Mouse (Mus musculus) intestine, postnatal 0 days (tissue): ENCODE measurements around the gene Rassf3. TPM values are rescaled to one million over a fixed set of nuclear protein-coding genes. Genes with fewer than 3 reads are reported as not detected.

Source experiments
- ATAC-seq: fragments of 200-750 bp; cut with Nextera tagmentation; 2 replicates; pipeline ENCODE4 v1.8.0; 2017; ENCODE audit warnings: mild to moderate bottlenecking, moderate TSS enrichment, moderate library complexity
- H3K27ac ChIP-seq: fragments of 300-500 bp; sonication (generic); 2 replicates; pipeline ENCODE4 v1.5.1; 2014; ENCODE audit warnings: mild to moderate bottlenecking, low read depth, low read length, moderate library complexity
- H3K27me3 ChIP-seq: fragments of 300-500 bp; sonication (generic); replicated peaks from 2 replicates; pipeline ENCODE4 v1.6.1; 2014; ENCODE audit warnings: low read length, mixed read lengths; ENCODE audit not compliant: control insufficient read depth, insufficient read depth
- H3K36me3 ChIP-seq: fragments of 300-500 bp; sonication (generic); 2 replicates; pipeline ENCODE4 v1.6.1; 2014; ENCODE audit warnings: mild to moderate bottlenecking, moderate library complexity; ENCODE audit not compliant: control insufficient read depth, insufficient read depth
- H3K4me1 ChIP-seq: fragments of 300-500 bp; sonication (generic); replicated peaks from 2 replicates; pipeline ENCODE4 v1.6.1; 2014; ENCODE audit warnings: antibody characterized with exemption, low read length, mixed read lengths; ENCODE audit not compliant: control insufficient read depth, insufficient read depth
- H3K4me2 ChIP-seq: fragments of 300-500 bp; sonication (generic); replicated peaks from 2 replicates; pipeline ENCODE4 v1.6.1; 2014; ENCODE audit warnings: low read depth, mild to moderate bottlenecking, moderate library complexity
- H3K4me3 ChIP-seq: fragments of 300-500 bp; sonication (generic); 2 replicates; pipeline ENCODE4 v1.5.1; 2014; ENCODE audit warnings: low read depth, low read length
- H3K9ac ChIP-seq: fragments of 300-500 bp; sonication (generic); 2 replicates; pipeline ENCODE4 v1.6.1; 2014; ENCODE audit warnings: mild to moderate bottlenecking, low read depth, low read length
- H3K9me3 ChIP-seq: fragments of 300-500 bp; sonication (generic); 2 replicates; pipeline ENCODE4 v1.6.1; 2016; ENCODE audit warnings: mixed run types; ENCODE audit not compliant: control insufficient read depth
- CTCF ChIP-seq: sonication (generic); IDR thresholded peaks from 2 replicates; pipeline ENCODE4 v1.5.1; 2016; ENCODE audit warnings: low read depth, mild to moderate bottlenecking, control low read depth, antibody characterized with exemption, moderate library complexity
- WGBS: fragments of 180-500 bp; shearing (Covaris S2); extraction: QIAGEN DNeasy Blood & Tissue Kit; methylation state at CpG from one replicate; pipeline ENCODE4 v1.1.7; 2014; 5-methylcytosine and 5-hydroxymethylcytosine counted together
- polyA plus RNA-seq: library from polyadenylated mRNA; unstranded; fragments of >200 nt; fragmentation: Nextera tagmentation; extraction: Ambion mirVana; gene quantifications from 2 replicates; pipeline ENCODE4 v1.2.1, GENCODE M21; 2015

Gene Rassf3
- polyA plus RNA-seq, 1 experiment from 2014 or later = 16.7 TPM

- H3K9ac ChIP-seq = no peak overlapping the region
- H3K4me2 ChIP-seq = no peak overlapping the region
- H3K9me3 ChIP-seq = no peaks in the 10 kb centered on the region
- H3K4me3 ChIP-seq = no peak overlapping the region
- ATAC-seq = no peak
- H3K4me1 ChIP-seq = peaks cover 21% of the 10 kb centered on the region
- H3K36me3 ChIP-seq = peaks cover 13% of the 10 kb centered on the region; the same call in 1 of the 2 replicates
- H3K27ac ChIP-seq = no peak overlapping the region
- WGBS = 88% methylated on average over 6 of the region's 6 CpGs
- no peaks in the 10 kb centered on the region for H3K27me3 ChIP-seq
- TF ChIP-seq CTCF = no peak
Measured at GRCm38 (mm10) chr10:121422294-121422693, 53.9 kb downstream of the Rassf3 start.

- no peaks in the 10 kb centered on the region for H3K27me3 ChIP-seq
- no peak overlapping the region for H3K27ac ChIP-seq
- H3K9ac ChIP-seq = no peak overlapping the region
- TF ChIP-seq CTCF = no peak
- WGBS = 82% methylated on average over 11 of the region's 11 CpGs
- H3K36me3 ChIP-seq = peaks cover 13% of the 10 kb centered on the region; the same call in 1 of the 2 replicates
- H3K9me3 ChIP-seq = no peaks in the 10 kb centered on the region
- no peak for ATAC-seq
- H3K4me2 ChIP-seq = no peak overlapping the region; the same call in 1 of the 2 replicates
- peaks cover 19% of the 10 kb centered on the region for H3K4me1 ChIP-seq
- H3K4me3 ChIP-seq = no peak overlapping the region
Measured at GRCm38 (mm10) chr10:121421657-121422290, 54.4 kb downstream of the Rassf3 start.

GRCm38 (mm10) chr10:121421023-121421422 lies 55.1 kb downstream of the Rassf3 start:
- Histone ChIP-seq H3K36me3 (peaks cover 14% of the 10 kb centered on the region; the same call in 1 of the 2 replicates), H3K4me3 (no peak overlapping the region), H3K9ac (no peak overlapping the region), H3K27me3 (no peaks in the 10 kb centered on the region), H3K4me1 (peaks cover 15% of the 10 kb centered on the region), H3K4me2 (no peak overlapping the region), H3K27ac (no peak overlapping the region), H3K9me3 (no peaks in the 10 kb centered on the region)
- 56% methylated on average over 9 of the region's 9 CpGs for WGBS
- no peak for TF ChIP-seq CTCF
- no peak for ATAC-seq

- peak; percentile 61 for ATAC-seq
- H3K4me3 ChIP-seq = no peak overlapping the region
- no peak overlapping the region for H3K9ac ChIP-seq
- H3K27ac ChIP-seq = no peak overlapping the region
- H3K4me2 ChIP-seq = no peak overlapping the region
- no peaks in the 10 kb centered on the region for H3K27me3 ChIP-seq
- peaks cover 25% of the 10 kb centered on the region for H3K36me3 ChIP-seq
- WGBS = 31% methylated on average over 22 of the region's 22 CpGs
- H3K9me3 ChIP-seq = no peaks in the 10 kb centered on the region
- peak; percentile 27; the same call in 1 of the 2 replicates for TF ChIP-seq CTCF
- peaks cover 6% of the 10 kb centered on the region for H3K4me1 ChIP-seq
Measured at GRCm38 (mm10) chr10:121419640-121420470, 56.3 kb downstream of the Rassf3 start.

GRCm38 (mm10) chr10:121418835-121419234 lies 57.3 kb downstream of the Rassf3 start:
- Histone ChIP-seq H3K36me3 (peaks cover 34% of the 10 kb centered on the region), H3K4me1 (peaks cover 3% of the 10 kb centered on the region), H3K27ac (no peak overlapping the region), H3K9ac (no peak overlapping the region), H3K4me3 (no peak overlapping the region), H3K9me3 (no peaks in the 10 kb centered on the region), H3K4me2 (no peak overlapping the region), H3K27me3 (no peaks in the 10 kb centered on the region)
- WGBS = 79% methylated on average over 14 of the region's 14 CpGs
- ATAC-seq = no peak
- TF ChIP-seq CTCF = no peak

- Histone ChIP-seq H3K4me1 (no peaks in the 10 kb centered on the region), H3K4me2 (no peak overlapping the region), H3K36me3 (peaks cover 60% of the 10 kb centered on the region), H3K27ac (no peak overlapping the region), H3K27me3 (no peaks in the 10 kb centered on the region), H3K9ac (no peak overlapping the region), H3K4me3 (no peak overlapping the region), H3K9me3 (no peaks in the 10 kb centered on the region)
- ATAC-seq = no peak
- TF ChIP-seq CTCF = no peak
- 69% methylated on average over 13 of the region's 13 CpGs for WGBS
Measured at GRCm38 (mm10) chr10:121414127-121414526, 62.0 kb downstream of the Rassf3 start.
